Mouse (Mus musculus): ENCODE results near the gene Mettl26. TPM values are rescaled to one million over a fixed set of nuclear protein-coding genes. Genes with fewer than 3 reads are reported as not detected.

Mettl26 gene
- total RNA-seq (2014; rRNA removed) (53.8 and 64.8 TPM in 2 replicates), polyA plus RNA-seq (2015; fragmentation: Nextera tagmentation; extraction: Ambion mirVana) (67.3 and 74.0 TPM in 2 replicates)

DNA sequence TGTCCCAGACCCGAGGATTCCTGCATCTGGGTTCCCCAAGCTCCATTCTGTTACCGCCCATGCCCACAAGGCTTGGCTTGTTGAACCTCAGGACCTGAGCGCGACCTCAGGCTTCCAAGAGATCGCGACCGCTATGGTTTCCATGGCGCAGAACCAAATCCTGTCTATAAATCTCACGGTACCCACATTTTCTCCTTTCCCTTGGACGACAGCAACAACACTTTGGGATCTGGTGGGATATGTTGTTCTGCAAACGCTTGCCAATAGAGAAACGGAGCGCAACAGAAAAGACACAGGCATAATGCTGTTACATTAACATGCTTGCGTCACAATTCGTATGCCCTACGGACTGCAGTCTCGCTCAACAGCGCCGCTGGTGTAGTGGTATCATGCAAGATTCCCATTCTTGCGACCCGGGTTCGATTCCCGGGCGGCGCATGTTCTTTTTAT is at the start of gene Mettl26:
Gene Mettl26 (plus strand): TSS at position 354 of the 450 bp plus-strand sequence.
- Histone ChIP-seq H3K4me3 (ENCODE audit: low read depth, low read length) (peak within 1 kb of the TSS; percentile 76), H3K9ac (replicated peaks; ENCODE audit: low read length, poor library complexity, severe bottlenecking) (peak within 1 kb of the TSS; percentile 89), H3K27ac (ENCODE audit: low read depth, low read length) (peak within 1 kb of the TSS; percentile 98), H3K9me3 (ENCODE audit: low read length) (no peaks in the 10 kb centered on the region), H3K27me3 (ENCODE audit: insufficient read depth, low read length) (no peaks in the 10 kb centered on the region), H3K4me1 (ENCODE audit: insufficient read depth, low read length) (peaks cover 16% of the 10 kb centered on the region; the same call in 1 of the 2 replicates), H3K36me3 (ENCODE audit: insufficient read depth, low read length) (peaks cover 16% of the 10 kb centered on the region; the same call in 1 of the 2 replicates), H3K4me2 (ENCODE audit: low read depth, low read length, poor library complexity, severe bottlenecking) (peak within 1 kb of the TSS; percentile 85)
- DNase-seq (ENCODE audit: low spot score), result peak; percentile 95
- peak; percentile 80 for ATAC-seq (ENCODE audit: low FRiP score)
- TF ChIP-seq CTCF (IDR thresholded peaks at IDR 0.05), result peak; percentile 49
- under 1% methylated on average over 25 of the region's 25 CpGs for WGBS

DNA sequence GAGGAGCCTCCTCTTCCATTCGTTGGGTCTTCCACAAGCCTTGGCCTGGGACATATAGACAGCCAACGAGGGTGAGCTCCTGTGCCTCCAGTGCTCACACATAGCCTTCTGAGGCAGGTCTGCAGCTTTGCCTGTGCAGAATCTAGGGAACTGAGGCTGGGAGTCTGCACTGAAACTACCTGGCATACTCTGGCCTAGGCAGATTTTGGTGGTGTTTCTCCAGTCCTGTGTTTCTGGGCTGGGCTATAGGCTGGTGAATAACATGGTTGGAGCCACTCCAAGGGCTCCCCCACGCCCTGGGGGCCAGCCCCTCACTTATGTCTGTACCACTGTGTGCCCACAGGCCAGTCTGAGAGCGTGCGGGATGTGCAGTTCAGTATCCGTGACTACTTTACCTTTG is 49.6 kb upstream of the Mettl26 start:
- H3K4me2 ChIP-seq (ENCODE audit: low read depth, low read length, poor library complexity, severe bottlenecking), result no peak overlapping the region
- DNase-seq (ENCODE audit: low spot score) (no peak), ATAC-seq (ENCODE audit: low FRiP score) (no peak)
- no peak overlapping the region for H3K4me3 ChIP-seq (ENCODE audit: low read depth, low read length)
- H3K27me3 ChIP-seq (ENCODE audit: insufficient read depth, low read length), result no peaks in the 10 kb centered on the region
- H3K27ac ChIP-seq (ENCODE audit: low read depth, low read length), result no peak overlapping the region
- peaks cover 21% of the 10 kb centered on the region for H3K4me1 ChIP-seq (ENCODE audit: insufficient read depth, low read length)
- 91% methylated on average over 6 of the region's 6 CpGs for WGBS
- H3K9ac ChIP-seq (replicated peaks; ENCODE audit: low read length, poor library complexity, severe bottlenecking), result no peak overlapping the region
- TF ChIP-seq CTCF (IDR thresholded peaks at IDR 0.05), result no peak
- H3K9me3 ChIP-seq (ENCODE audit: low read length), result no peaks in the 10 kb centered on the region
- H3K36me3 ChIP-seq (ENCODE audit: insufficient read depth, low read length), result peaks cover 24% of the 10 kb centered on the region

GRCm38 (mm10) chr17:25825984-25826570 is 48.8 kb upstream of the Mettl26 start:
- no peak overlapping the region for H3K4me2 ChIP-seq (ENCODE audit: low read depth, low read length, poor library complexity, severe bottlenecking)
- no peak for DNase-seq (ENCODE audit: low spot score)
- H3K9ac ChIP-seq (replicated peaks; ENCODE audit: low read length, poor library complexity, severe bottlenecking), result no peak overlapping the region
- H3K9me3 ChIP-seq (ENCODE audit: low read length), result no peaks in the 10 kb centered on the region
- no peaks in the 10 kb centered on the region for H3K27me3 ChIP-seq (ENCODE audit: insufficient read depth, low read length)
- WGBS, result 96% methylated on average over 27 of the region's 27 CpGs
- TF ChIP-seq CTCF (IDR thresholded peaks at IDR 0.05), result no peak
- no peak overlapping the region for H3K4me3 ChIP-seq (ENCODE audit: low read depth, low read length)
- H3K4me1 ChIP-seq (ENCODE audit: insufficient read depth, low read length), result peaks cover 21% of the 10 kb centered on the region
- ATAC-seq (ENCODE audit: low FRiP score), result no peak
- H3K27ac ChIP-seq (ENCODE audit: low read depth, low read length), result no peak overlapping the region
- H3K36me3 ChIP-seq (ENCODE audit: insufficient read depth, low read length), result peaks cover 31% of the 10 kb centered on the region

GRCm38 (mm10) chr17:25827011-25827410 is 47.9 kb upstream of the Mettl26 start:
- 0 out of 2 replicates have a peak overlapping the region, but pooled peaks have one; percentile 19 for H3K9ac ChIP-seq (replicated peaks; ENCODE audit: low read length, poor library complexity, severe bottlenecking)
- H3K27me3 ChIP-seq (ENCODE audit: insufficient read depth, low read length), result no peaks in the 10 kb centered on the region

GRCm38 (mm10) chr17:25827546-25828222 is 47.2 kb upstream of the Mettl26 start:
- DNase-seq (ENCODE audit: low spot score), result no peak

More at GRCm38 (mm10) chr17:25827011-25827410, 47.9 kb upstream of the Mettl26 start:
- ATAC-seq (ENCODE audit: low FRiP score) (no peak), DNase-seq (ENCODE audit: low spot score) (no peak)
- H3K4me1 ChIP-seq (ENCODE audit: insufficient read depth, low read length), result peaks cover 29% of the 10 kb centered on the region
- no peak for TF ChIP-seq CTCF (IDR thresholded peaks at IDR 0.05)
- H3K27ac ChIP-seq (ENCODE audit: low read depth, low read length), result no peak overlapping the region
- peaks cover 37% of the 10 kb centered on the region for H3K36me3 ChIP-seq (ENCODE audit: insufficient read depth, low read length)
- H3K4me3 ChIP-seq (ENCODE audit: low read depth, low read length), result no peak overlapping the region
- no peaks in the 10 kb centered on the region for H3K9me3 ChIP-seq (ENCODE audit: low read length)
- no peak overlapping the region for H3K4me2 ChIP-seq (ENCODE audit: low read depth, low read length, poor library complexity, severe bottlenecking)
- 95% methylated on average over 13 of the region's 13 CpGs for whole genome bisulfite sequencing

GRCm38 (mm10) chr17:25828223-25828594 is 46.7 kb upstream of the Mettl26 start:
- Histone ChIP-seq H3K4me2 (ENCODE audit: low read depth, low read length, poor library complexity, severe bottlenecking) (peak overlapping the region; percentile 72), H3K4me3 (ENCODE audit: low read depth, low read length) (peak overlapping the region; percentile 55), H3K36me3 (ENCODE audit: insufficient read depth, low read length) (peaks cover 37% of the 10 kb centered on the region), H3K27ac (ENCODE audit: low read depth, low read length) (peak overlapping the region; percentile 95), H3K9ac (replicated peaks; ENCODE audit: low read length, poor library complexity, severe bottlenecking) (peak overlapping the region; percentile 78; the same call in 1 of the 2 replicates), H3K9me3 (ENCODE audit: low read length) (no peaks in the 10 kb centered on the region), H3K4me1 (ENCODE audit: insufficient read depth, low read length) (peaks cover 29% of the 10 kb centered on the region), H3K27me3 (ENCODE audit: insufficient read depth, low read length) (no peaks in the 10 kb centered on the region)
- DNase-seq (ENCODE audit: low spot score) (no peak), ATAC-seq (ENCODE audit: low FRiP score) (no peak)
- 83% methylated on average over 8 of the region's 8 CpGs for WGBS
- no peak for TF ChIP-seq CTCF (IDR thresholded peaks at IDR 0.05)

More at GRCm38 (mm10) chr17:25827546-25828222, 47.2 kb upstream of the Mettl26 start:
- no peak overlapping the region for H3K4me2 ChIP-seq (ENCODE audit: low read depth, low read length, poor library complexity, severe bottlenecking)
- no peak overlapping the region for H3K4me3 ChIP-seq (ENCODE audit: low read depth, low read length)
- no peak overlapping the region for H3K27ac ChIP-seq (ENCODE audit: low read depth, low read length)
- 0 out of 2 replicates have a peak overlapping the region, but pooled peaks have one; percentile 78 for H3K9ac ChIP-seq (replicated peaks; ENCODE audit: low read length, poor library complexity, severe bottlenecking)
- no peak for ATAC-seq (ENCODE audit: low FRiP score)
- peaks cover 37% of the 10 kb centered on the region for H3K36me3 ChIP-seq (ENCODE audit: insufficient read depth, low read length)
- no peaks in the 10 kb centered on the region for H3K9me3 ChIP-seq (ENCODE audit: low read length)
- WGBS, result 94% methylated on average over 22 of the region's 22 CpGs
- peaks cover 29% of the 10 kb centered on the region for H3K4me1 ChIP-seq (ENCODE audit: insufficient read depth, low read length)
- TF ChIP-seq CTCF (IDR thresholded peaks at IDR 0.05), result no peak
- H3K27me3 ChIP-seq (ENCODE audit: insufficient read depth, low read length), result no peaks in the 10 kb centered on the region

All from midbrain, postnatal 0 days (tissue).